Mouse (Mus musculus): ENCODE data around the gene Slc39a5.

DNA sequence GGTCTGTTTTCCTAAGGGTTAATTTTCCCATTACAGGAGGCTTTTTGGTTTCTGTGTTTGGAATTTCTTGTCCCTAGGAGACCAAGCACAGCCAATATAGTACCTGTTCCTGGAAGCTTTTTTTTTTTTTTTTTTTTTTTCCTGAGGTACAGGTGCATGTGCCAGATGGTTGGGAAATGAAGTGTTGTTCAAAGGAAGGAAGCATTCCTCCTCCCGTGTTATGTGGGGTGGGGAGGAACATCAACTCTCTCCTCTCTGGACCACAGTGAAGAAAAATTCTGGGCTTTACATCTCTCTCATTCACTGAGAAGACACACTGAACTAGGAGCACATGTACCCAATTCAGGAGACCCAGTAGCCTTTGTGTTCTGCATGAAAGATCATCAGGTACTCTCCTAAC lies 12.0 kb upstream of the Slc39a5 start:
- TF ChIP-seq CTCF (IDR thresholded peaks at IDR 0.05; ENCODE audit: insufficient read depth, low read length) = no peak
- no peak for TF ChIP-seq POLR2A (IDR thresholded peaks at IDR 0.05; ENCODE audit: borderline replicate concordance, extremely low read depth, low read depth, low read length)
